Mouse (Mus musculus) liver, embryonic 13.5 days (tissue): ENCODE measurements at regions not wholly inside any gene's neighbourhood (a gene's known extent, or its start where the extent isn't known, plus 50 kb on each side); places are given as distances from the start of the nearest gene placed in this dataset.

ENCODE experiments used
- ATAC-seq: fragments of 200-750 bp; cut with Nextera tagmentation; 2 replicates; pipeline ENCODE4 v1.8.0; 2017; ENCODE audit warnings: low read depth, mild to moderate bottlenecking, moderate number of reproducible peaks, moderate library complexity
- DNase-seq: peaks from one replicate; pipeline ENCODE4 v3.0.0; 2022
- H3K27ac ChIP-seq: fragments of 300-500 bp; sonication (generic); 2 replicates; pipeline ENCODE4 v1.5.1; 2015; ENCODE audit warnings: moderate library complexity, mild to moderate bottlenecking, inconsistent platforms
- H3K27me3 ChIP-seq: fragments of 300-500 bp; sonication (generic); 2 replicates; pipeline ENCODE4 v1.6.1; 2015; ENCODE audit warnings: mild to moderate bottlenecking, inconsistent platforms
- H3K36me3 ChIP-seq: fragments of 300-500 bp; sonication (generic); 2 replicates; pipeline ENCODE4 v1.6.1; 2015; ENCODE audit warnings: mild to moderate bottlenecking, inconsistent platforms
- H3K4me1 ChIP-seq: fragments of 300-500 bp; sonication (generic); replicated peaks from 2 replicates; pipeline ENCODE4 v1.6.1; 2015; ENCODE audit warnings: inconsistent platforms
- H3K4me2 ChIP-seq: fragments of 300-500 bp; sonication (generic); 2 replicates; pipeline ENCODE4 v1.6.1; 2015; ENCODE audit warnings: inconsistent platforms, mild to moderate bottlenecking, moderate library complexity
- H3K4me3 ChIP-seq: fragments of 300-500 bp; sonication (generic); replicated peaks from 2 replicates; pipeline ENCODE4 v1.5.1; 2015; ENCODE audit warnings: mild to moderate bottlenecking, inconsistent platforms
- H3K9ac ChIP-seq: fragments of 300-500 bp; sonication (generic); 2 replicates; pipeline ENCODE4 v1.6.1; 2015; ENCODE audit warnings: mild to moderate bottlenecking, inconsistent platforms
- H3K9me3 ChIP-seq: fragments of 300-500 bp; sonication (generic); replicated peaks from 2 replicates; pipeline ENCODE4 v1.6.1; 2016; ENCODE audit warnings: inconsistent platforms
- WGBS: fragments of 180-500 bp; shearing (Covaris S2); methylation state at CpG from one replicate; pipeline ENCODE4 v1.1.7; 2015; ENCODE audit not compliant: insufficient replicate concordance; 5-methylcytosine and 5-hydroxymethylcytosine counted together

DNA sequence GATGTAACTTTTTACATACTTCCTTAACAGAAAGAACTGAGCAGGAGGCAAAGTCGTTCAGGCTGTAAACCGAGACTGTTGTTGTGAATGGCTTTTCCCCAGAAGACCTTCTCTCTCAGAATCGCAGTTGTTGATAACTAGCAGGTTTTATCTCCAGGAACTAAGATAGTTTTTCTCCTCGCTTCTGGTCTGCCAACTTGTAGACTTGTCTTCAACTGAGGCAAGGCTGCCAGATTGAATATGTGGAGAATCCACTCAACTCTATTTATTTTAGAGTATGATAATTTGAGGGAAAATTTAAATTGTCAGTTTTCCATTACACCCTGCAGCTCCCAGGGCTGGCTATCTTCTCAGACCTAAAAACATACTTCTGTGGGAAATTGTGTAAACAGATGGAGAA, 206.6 kb upstream of the Tet2 start:
- ATAC-seq: no peak
- Histone ChIP-seq H3K4me1 (0 out of 2 replicates have a peak, but pooled peaks cover 6% of the 10 kb centered on the region), H3K4me2 (no peak overlapping the region), H3K27ac (no peak overlapping the region), H3K9me3 (no peaks in the 10 kb centered on the region), H3K36me3 (no peaks in the 10 kb centered on the region), H3K4me3 (no peak overlapping the region), H3K27me3 (no peaks in the 10 kb centered on the region), H3K9ac (no peak overlapping the region)
- 25% methylated on average over 4 of the region's 4 CpGs for WGBS
- no peak for DNase-seq

DNA sequence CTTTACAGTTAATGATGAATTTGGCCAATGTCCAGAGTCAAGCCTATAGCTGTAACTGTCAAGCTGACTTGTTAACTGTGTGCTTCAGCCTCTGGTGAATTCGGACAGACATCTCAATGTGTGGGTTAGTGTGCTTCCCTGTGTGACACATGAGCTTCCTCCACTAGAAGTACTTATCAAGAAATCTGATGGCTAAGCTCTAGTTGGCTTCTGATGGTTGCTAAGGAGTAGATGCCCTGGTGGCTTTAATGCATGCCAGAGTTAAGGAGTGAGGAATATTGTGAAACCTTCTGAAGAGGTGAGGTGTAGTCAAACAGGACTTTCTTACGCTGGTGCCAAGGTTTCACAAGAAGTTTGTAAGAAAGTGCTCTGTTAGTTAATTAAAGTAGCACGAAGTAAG, 208.1 kb upstream of the Tet2 start:
- Histone ChIP-seq H3K27me3 (no peaks in the 10 kb centered on the region), H3K4me3 (no peak overlapping the region), H3K36me3 (no peaks in the 10 kb centered on the region), H3K9me3 (no peaks in the 10 kb centered on the region), H3K4me2 (no peak overlapping the region), H3K4me1 (0 out of 2 replicates have a peak, but pooled peaks cover 6% of the 10 kb centered on the region), H3K27ac (no peak overlapping the region), H3K9ac (no peak overlapping the region)
- 55% methylated on average over 3 of the region's 3 CpGs for WGBS
- ATAC-seq (no peak), DNase-seq (no peak)

DNA sequence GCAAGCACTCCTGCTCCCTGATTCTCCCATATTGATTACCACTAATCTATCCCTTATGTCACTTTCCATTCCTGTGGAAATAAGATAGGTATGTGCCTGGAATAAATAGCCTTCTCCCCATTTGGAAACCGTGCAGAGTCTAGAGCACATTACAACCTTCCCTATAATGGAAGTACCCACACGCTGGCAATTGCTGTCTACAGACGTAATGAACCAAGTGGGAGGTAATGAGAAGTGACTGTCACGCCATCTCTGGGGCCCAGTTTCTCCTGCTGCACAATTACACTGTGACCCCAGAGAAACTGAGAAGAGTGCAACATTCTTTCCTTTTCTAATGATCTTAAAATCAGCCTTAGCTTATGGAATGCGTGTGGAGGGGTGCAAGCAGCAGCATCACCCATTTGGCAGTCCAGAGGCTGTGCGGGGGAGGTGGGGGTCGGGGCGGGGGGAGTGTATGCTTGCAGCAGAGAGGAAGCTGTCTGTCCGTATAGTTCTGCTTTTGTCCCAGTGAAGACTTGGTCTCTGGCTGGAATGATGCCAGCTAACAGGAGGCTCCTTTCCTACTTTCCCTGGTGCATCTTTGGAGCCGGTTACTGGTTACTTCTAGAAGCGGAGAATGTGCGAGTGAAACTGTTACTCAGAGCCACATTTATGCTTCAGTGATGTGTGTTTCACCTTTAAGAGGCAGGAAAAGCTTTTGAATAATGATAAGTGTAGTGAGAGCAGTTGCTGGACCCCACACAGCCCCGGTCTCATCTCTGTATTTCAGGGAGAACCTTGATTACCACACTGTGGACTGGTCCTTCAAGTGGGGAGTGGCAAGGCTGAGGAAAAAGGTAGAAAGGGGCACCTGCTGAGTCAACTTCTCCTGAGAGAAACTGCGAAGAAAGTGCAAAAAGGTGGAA, 209.3 kb upstream of the Tet2 start:
- Histone ChIP-seq H3K4me1 (peaks cover 6% of the 10 kb centered on the region; the same call in 1 of the 2 replicates), H3K27me3 (no peaks in the 10 kb centered on the region), H3K4me3 (no peak overlapping the region), H3K36me3 (no peaks in the 10 kb centered on the region), H3K27ac (no peak overlapping the region), H3K9ac (no peak overlapping the region), H3K4me2 (no peak overlapping the region), H3K9me3 (no peaks in the 10 kb centered on the region)
- DNase-seq: no peak
- ATAC-seq: no peak
- 30% methylated on average over 14 of the region's 14 CpGs for WGBS

DNA sequence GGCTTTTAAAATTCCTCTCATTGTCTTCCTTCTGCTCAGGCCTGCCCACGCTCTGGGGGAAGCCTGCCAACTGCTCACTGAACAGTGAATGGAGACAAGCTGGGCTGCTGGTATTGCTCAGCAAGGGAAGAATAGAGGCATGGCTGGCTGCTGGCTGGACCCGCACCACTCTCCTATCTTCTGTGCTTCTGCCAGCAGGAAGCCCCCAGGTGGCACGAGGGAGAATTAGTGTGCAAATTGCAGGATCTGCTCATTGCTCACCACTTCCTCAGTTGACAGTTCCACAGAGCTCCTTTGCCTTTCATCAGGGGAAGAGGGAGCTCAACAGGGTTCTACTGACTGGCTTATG, 209.9 kb upstream of the Tet2 start:
- Histone ChIP-seq H3K27me3 (no peaks in the 10 kb centered on the region), H3K4me1 (peaks cover 6% of the 10 kb centered on the region; the same call in 1 of the 2 replicates), H3K36me3 (no peaks in the 10 kb centered on the region), H3K9ac (no peak overlapping the region), H3K4me3 (no peak overlapping the region), H3K27ac (no peak overlapping the region), H3K9me3 (no peaks in the 10 kb centered on the region), H3K4me2 (no peak overlapping the region)
- DNase-seq (no peak), ATAC-seq (no peak)
- WGBS: 17% methylated on average over 3 of the region's 3 CpGs

DNA sequence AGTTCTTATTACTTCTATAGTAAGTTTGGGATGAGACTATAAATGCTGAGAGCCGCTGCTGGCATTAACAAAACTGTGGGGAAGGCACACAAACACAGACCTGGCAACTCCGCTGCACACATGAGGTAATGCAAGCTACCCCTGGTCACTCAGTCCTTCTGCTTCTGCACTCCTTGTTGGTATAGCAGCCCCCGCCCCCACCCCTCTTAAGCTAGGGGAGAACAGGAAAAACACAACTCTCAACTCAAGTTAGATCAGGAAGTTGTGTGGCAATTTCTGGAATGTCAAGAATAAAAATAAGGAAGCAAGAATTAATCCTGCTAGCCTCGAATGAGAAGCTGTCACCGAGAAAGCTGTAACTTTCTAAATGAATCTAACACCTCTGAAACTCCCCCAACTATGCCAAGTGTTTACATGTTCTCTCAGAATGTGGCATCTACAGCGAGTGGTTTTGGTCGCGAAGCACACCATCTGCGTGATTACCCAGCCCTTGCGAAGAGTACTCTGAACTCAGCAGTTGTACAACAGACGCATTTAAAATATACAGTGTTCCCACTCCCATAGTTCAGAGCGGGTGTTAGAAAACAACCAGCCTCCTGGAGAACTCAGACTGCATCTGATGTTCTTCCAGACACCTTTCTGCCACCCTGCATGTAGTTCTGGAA, 212.9 kb upstream of the Tet2 start:
- no peak for DNase-seq
- Histone ChIP-seq H3K4me1 (peaks cover 6% of the 10 kb centered on the region; the same call in 1 of the 2 replicates), H3K9me3 (no peaks in the 10 kb centered on the region), H3K36me3 (no peaks in the 10 kb centered on the region), H3K27me3 (no peaks in the 10 kb centered on the region), H3K4me3 (no peak overlapping the region), H3K27ac (no peak overlapping the region), H3K9ac (no peak overlapping the region), H3K4me2 (peak overlapping the region; percentile 36)
- no peak for ATAC-seq
- 22% methylated on average over 12 of the region's 12 CpGs for WGBS

DNA sequence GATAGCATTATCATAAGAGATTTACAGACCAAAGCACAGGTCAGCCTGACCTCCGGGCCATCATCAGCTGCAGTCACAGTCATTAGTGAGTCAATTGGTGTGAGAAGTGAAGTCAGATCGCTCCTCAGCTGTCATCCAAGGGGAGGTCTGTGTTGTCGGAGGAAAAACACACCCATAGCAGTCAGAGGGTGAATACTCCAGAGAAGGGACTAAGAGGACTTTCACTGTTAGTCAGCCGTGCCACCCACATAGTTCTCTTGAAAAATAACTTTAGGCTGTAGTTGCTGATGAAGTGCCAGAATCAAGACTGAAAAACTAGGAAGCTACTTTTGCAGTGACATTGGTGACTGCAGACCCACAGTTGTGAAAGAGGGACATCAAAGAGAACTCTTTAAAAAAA, 213.5 kb upstream of the Tet2 start:
- no peaks in the 10 kb centered on the region for H3K36me3 ChIP-seq
- no peak overlapping the region for H3K9ac ChIP-seq
- no peaks in the 10 kb centered on the region for H3K9me3 ChIP-seq
- H3K4me3 ChIP-seq: no peak overlapping the region
- peak overlapping the region; percentile 36 for H3K4me2 ChIP-seq
- ATAC-seq (no peak), DNase-seq (no peak)
- no peaks in the 10 kb centered on the region for H3K27me3 ChIP-seq
- no peak overlapping the region for H3K27ac ChIP-seq
- WGBS: 12% methylated on average over 4 of the region's 4 CpGs
- peaks cover 6% of the 10 kb centered on the region; the same call in 1 of the 2 replicates for H3K4me1 ChIP-seq

DNA sequence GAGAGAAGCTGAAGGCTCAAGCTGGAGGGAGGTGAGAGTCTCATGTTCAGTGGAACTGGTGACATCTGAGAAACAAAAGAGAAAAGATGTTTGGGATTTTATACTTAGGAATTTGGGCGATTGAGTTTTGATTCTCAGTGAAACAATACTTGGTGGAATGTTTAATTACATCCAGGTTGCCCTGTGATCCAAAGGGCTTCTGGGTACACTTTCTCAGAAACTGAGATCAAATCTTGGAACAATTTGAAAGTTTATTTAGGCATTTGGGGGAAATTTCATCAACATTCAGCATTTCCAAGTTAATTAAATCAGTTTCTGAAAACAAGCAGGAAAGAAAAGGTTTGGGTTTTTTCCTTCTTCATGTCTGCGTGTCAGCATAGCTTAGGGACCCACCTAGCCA, 214.7 kb upstream of the Tet2 start:
- Histone ChIP-seq H3K36me3 (no peaks in the 10 kb centered on the region), H3K4me3 (no peak overlapping the region), H3K9ac (no peak overlapping the region), H3K9me3 (no peaks in the 10 kb centered on the region), H3K4me2 (no peak overlapping the region), H3K27ac (no peak overlapping the region), H3K27me3 (no peaks in the 10 kb centered on the region), H3K4me1 (peaks cover 3% of the 10 kb centered on the region; the same call in 1 of the 2 replicates)
- DNase-seq: no peak
- WGBS: 53% methylated on average over 2 of the region's 2 CpGs
- ATAC-seq: no peak

DNA sequence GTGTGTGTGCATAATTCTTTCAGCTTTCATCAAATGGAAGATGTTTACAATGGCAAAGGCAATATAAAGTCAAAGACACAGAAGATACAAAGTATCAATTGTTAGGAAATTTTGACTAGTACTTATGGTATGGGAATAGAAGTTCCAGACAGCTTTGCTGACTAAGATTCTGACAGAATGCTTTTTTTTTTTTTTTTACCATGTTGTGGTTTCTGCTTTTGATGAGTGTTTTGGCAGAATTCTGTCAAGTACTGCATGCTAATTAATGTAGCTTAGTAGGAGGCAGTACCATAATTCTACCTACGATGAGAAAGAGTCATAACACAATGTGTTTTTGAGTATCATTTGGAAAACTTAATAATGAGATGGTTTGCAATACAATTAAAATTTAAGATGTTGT, 215.3 kb upstream of the Tet2 start:
- Histone ChIP-seq H3K4me1 (no peaks in the 10 kb centered on the region; the same call in 1 of the 2 replicates), H3K4me3 (no peak overlapping the region), H3K27ac (no peak overlapping the region), H3K9ac (no peak overlapping the region), H3K4me2 (no peak overlapping the region), H3K9me3 (no peaks in the 10 kb centered on the region), H3K36me3 (no peaks in the 10 kb centered on the region), H3K27me3 (no peaks in the 10 kb centered on the region)
- ATAC-seq (no peak), DNase-seq (no peak)
- 52% methylated on average over 1 of the region's 1 CpGs for WGBS

DNA sequence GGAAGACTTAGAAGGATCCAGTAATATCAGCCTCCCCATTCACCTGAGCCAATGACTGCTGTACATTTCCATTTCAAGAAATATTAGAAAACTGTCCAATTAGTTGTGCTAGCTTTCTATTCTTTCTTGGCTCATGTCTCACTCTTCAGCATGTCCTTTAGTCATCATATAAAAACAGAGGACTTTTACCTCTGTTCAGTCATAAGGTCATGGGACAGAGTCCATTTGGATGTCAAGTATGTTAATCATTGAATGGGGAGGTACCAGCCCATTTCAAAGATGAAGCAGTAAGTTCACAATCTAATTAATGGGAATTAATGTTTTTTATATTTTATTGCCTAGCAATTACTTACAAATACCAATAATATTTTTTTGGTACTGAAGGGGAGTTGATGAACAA, 218.8 kb upstream of the Tet2 start:
- no peaks in the 10 kb centered on the region for H3K27me3 ChIP-seq
- ATAC-seq: no peak
- no peak for DNase-seq
- no peak overlapping the region for H3K4me2 ChIP-seq
- H3K4me1 ChIP-seq: no peaks in the 10 kb centered on the region
- no peak overlapping the region for H3K9ac ChIP-seq
- H3K9me3 ChIP-seq: no peaks in the 10 kb centered on the region
- H3K27ac ChIP-seq: no peak overlapping the region
- no peaks in the 10 kb centered on the region for H3K36me3 ChIP-seq
- no peak overlapping the region for H3K4me3 ChIP-seq

DNA sequence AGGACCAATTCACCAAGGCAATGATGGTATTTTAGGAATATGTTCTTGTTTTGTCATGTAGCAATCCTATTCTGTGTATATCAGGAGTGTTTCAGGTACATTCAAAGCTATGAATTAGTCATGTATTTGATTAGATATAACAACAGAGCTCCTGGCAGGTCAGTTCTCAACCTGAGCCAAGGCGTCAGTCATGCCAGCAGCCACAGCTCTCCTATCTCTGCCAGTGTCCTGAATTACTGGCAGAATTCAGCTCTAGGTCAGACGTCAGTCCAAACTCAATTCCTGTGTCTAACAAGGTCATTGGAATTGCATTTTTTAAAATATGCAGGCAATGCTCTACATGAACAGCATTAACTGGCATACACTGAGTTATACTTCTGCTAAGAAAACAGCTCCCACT, 228.6 kb upstream of the Tet2 start:
- WGBS: 64% methylated on average over 2 of the region's 2 CpGs
- H3K27ac ChIP-seq: no peak overlapping the region
- H3K9me3 ChIP-seq: no peaks in the 10 kb centered on the region
- no peak overlapping the region for H3K4me2 ChIP-seq
- no peak for ATAC-seq
- no peaks in the 10 kb centered on the region for H3K36me3 ChIP-seq
- H3K9ac ChIP-seq: no peak overlapping the region
- H3K27me3 ChIP-seq: no peaks in the 10 kb centered on the region
- no peaks in the 10 kb centered on the region for H3K4me1 ChIP-seq
- no peak for DNase-seq
- no peak overlapping the region for H3K4me3 ChIP-seq

DNA sequence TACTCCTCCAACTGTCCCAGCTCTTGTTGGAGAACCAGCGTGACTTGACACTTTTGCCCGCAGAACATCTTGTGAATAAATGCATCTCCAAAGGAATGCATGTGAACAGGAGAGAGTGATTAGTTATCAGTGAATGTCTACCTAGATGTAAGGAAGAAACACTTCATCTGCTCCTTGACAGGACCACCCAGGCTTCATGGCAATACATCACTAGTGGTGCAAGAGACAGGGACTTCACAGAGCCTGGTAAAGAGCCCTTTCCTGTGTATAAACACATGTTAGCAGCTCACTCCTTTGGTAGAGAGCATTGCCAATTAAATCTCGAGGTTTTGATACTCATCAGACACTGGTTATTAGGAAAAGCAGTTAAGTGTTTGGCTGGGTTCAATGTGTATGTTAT, 229.3 kb upstream of the Tet2 start:
- H3K36me3 ChIP-seq: no peaks in the 10 kb centered on the region
- no peak overlapping the region for H3K4me2 ChIP-seq
- ATAC-seq: no peak
- DNase-seq: no peak
- WGBS: 53% methylated on average over 3 of the region's 3 CpGs
- no peaks in the 10 kb centered on the region for H3K27me3 ChIP-seq
- no peaks in the 10 kb centered on the region for H3K9me3 ChIP-seq
- H3K27ac ChIP-seq: no peak overlapping the region
- H3K4me3 ChIP-seq: no peak overlapping the region
- no peaks in the 10 kb centered on the region for H3K4me1 ChIP-seq
- H3K9ac ChIP-seq: no peak overlapping the region

DNA sequence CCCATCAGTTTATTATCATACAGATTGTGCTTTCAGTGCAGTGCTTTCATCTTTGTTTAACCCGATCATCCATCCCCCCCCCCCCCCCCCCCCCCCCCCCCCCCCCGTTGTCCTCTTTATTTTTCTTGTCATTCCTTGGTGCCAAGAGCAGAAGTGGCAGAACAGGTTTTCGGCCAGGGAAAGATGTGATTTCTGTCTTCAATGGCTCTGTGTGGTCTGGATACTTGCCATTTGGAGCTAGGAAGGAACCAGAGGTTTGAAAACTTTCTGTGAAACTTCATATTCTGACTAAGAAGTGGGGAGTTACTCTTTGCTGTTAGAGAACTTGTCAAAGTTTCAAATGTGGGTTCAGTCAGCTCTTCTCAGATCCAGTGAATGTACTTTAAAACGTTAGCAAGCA, 231.1 kb upstream of the Tet2 start:
- Histone ChIP-seq H3K4me2 (no peak overlapping the region), H3K36me3 (no peaks in the 10 kb centered on the region), H3K27ac (no peak overlapping the region), H3K4me3 (no peak overlapping the region), H3K4me1 (no peaks in the 10 kb centered on the region), H3K27me3 (no peaks in the 10 kb centered on the region), H3K9me3 (no peaks in the 10 kb centered on the region; the same call in 1 of the 2 replicates), H3K9ac (no peak overlapping the region)
- 34% methylated on average over 4 of the region's 4 CpGs for WGBS
- ATAC-seq (no peak), DNase-seq (no peak)
